Mouse (Mus musculus): Measurements from ENCODE around the gene Ubtd2. TPM values are rescaled to one million over a fixed set of nuclear protein-coding genes. Genes with fewer than 3 reads are reported as not detected.

The Ubtd2 gene
- polyA plus RNA-seq, 1 experiment: not detected

GRCm38 (mm10) chr11:32551579-32552297 lies 96.6 kb downstream of the Ubtd2 start:
- WGBS: 81% methylated on average over 12 of the region's 12 CpGs
- Histone ChIP-seq H3K27ac (ENCODE audit: insufficient read depth, low read depth, low read length) (no peak overlapping the region), H3K4me3 (ENCODE audit: insufficient read depth, low read depth, low read length) (no peak overlapping the region), H3K4me1 (ENCODE audit: control insufficient read depth, insufficient read depth, low read length) (peaks cover 15% of the 10 kb centered on the region)
- TF ChIP-seq POLR2A (IDR thresholded peaks at IDR 0.05; ENCODE audit: insufficient read depth, low read depth, low read length): no peak
- no peak for TF ChIP-seq CTCF (IDR thresholded peaks at IDR 0.05; ENCODE audit: insufficient read depth, low read depth, low read length)

GRCm38 (mm10) chr11:32552401-32553090 lies 97.4 kb downstream of the Ubtd2 start:
- H3K27ac ChIP-seq (ENCODE audit: insufficient read depth, low read depth, low read length): no peak overlapping the region
- WGBS: 74% methylated on average over 13 of the region's 13 CpGs
- peaks cover 13% of the 10 kb centered on the region for H3K4me1 ChIP-seq (ENCODE audit: control insufficient read depth, insufficient read depth, low read length)
- H3K4me3 ChIP-seq (ENCODE audit: insufficient read depth, low read depth, low read length): no peak overlapping the region
- TF ChIP-seq CTCF (IDR thresholded peaks at IDR 0.05; ENCODE audit: insufficient read depth, low read depth, low read length) (no peak), POLR2A (IDR thresholded peaks at IDR 0.05; ENCODE audit: insufficient read depth, low read depth, low read length) (no peak)

- no peak for TF ChIP-seq POLR2A (IDR thresholded peaks at IDR 0.05; ENCODE audit: insufficient read depth, low read depth, low read length)
- TF ChIP-seq CTCF (IDR thresholded peaks at IDR 0.05; ENCODE audit: insufficient read depth, low read depth, low read length): no peak
- H3K4me1 ChIP-seq (ENCODE audit: control insufficient read depth, insufficient read depth, low read length): peaks cover 11% of the 10 kb centered on the region
- WGBS: 87% methylated on average over 14 of the region's 14 CpGs
- H3K27ac ChIP-seq (ENCODE audit: insufficient read depth, low read depth, low read length): no peak overlapping the region
- no peak overlapping the region for H3K4me3 ChIP-seq (ENCODE audit: insufficient read depth, low read depth, low read length)
These were observed 98.4 kb downstream of the Ubtd2 start for GRCm38 (mm10) chr11:32553311-32554140.

- no peak overlapping the region for H3K27ac ChIP-seq (ENCODE audit: insufficient read depth, low read depth, low read length)
- no peak overlapping the region for H3K4me3 ChIP-seq (ENCODE audit: insufficient read depth, low read depth, low read length)
- 94% methylated on average over 14 of the region's 14 CpGs for WGBS
- peaks cover 8% of the 10 kb centered on the region for H3K4me1 ChIP-seq (ENCODE audit: control insufficient read depth, insufficient read depth, low read length)
- TF ChIP-seq CTCF (IDR thresholded peaks at IDR 0.05; ENCODE audit: insufficient read depth, low read depth, low read length) (no peak), POLR2A (IDR thresholded peaks at IDR 0.05; ENCODE audit: insufficient read depth, low read depth, low read length) (no peak)
These were observed 99.2 kb downstream of the Ubtd2 start for GRCm38 (mm10) chr11:32554141-32555091.

- peaks cover 8% of the 10 kb centered on the region for H3K4me1 ChIP-seq (ENCODE audit: control insufficient read depth, insufficient read depth, low read length)
- TF ChIP-seq CTCF (IDR thresholded peaks at IDR 0.05; ENCODE audit: insufficient read depth, low read depth, low read length) (no peak), POLR2A (IDR thresholded peaks at IDR 0.05; ENCODE audit: insufficient read depth, low read depth, low read length) (no peak)
- WGBS: 95% methylated on average over 12 of the region's 12 CpGs
These were observed 100.0 kb downstream of the Ubtd2 start for GRCm38 (mm10) chr11:32555103-32555689.

GRCm38 (mm10) chr11:32556333-32556990 lies 101.3 kb downstream of the Ubtd2 start:
- TF ChIP-seq CTCF (IDR thresholded peaks at IDR 0.05; ENCODE audit: insufficient read depth, low read depth, low read length) (no peak), POLR2A (IDR thresholded peaks at IDR 0.05; ENCODE audit: insufficient read depth, low read depth, low read length) (no peak)
- 70% methylated on average over 10 of the region's 10 CpGs for WGBS
- peaks cover 8% of the 10 kb centered on the region for H3K4me1 ChIP-seq (ENCODE audit: control insufficient read depth, insufficient read depth, low read length)
- H3K4me3 ChIP-seq (ENCODE audit: insufficient read depth, low read depth, low read length): no peak overlapping the region
- no peak overlapping the region for H3K27ac ChIP-seq (ENCODE audit: insufficient read depth, low read depth, low read length)

More at GRCm38 (mm10) chr11:32555103-32555689, 100.0 kb downstream of the Ubtd2 start:
- Histone ChIP-seq H3K27ac (ENCODE audit: insufficient read depth, low read depth, low read length) (no peak overlapping the region), H3K4me3 (ENCODE audit: insufficient read depth, low read depth, low read length) (no peak overlapping the region)

GRCm38 (mm10) chr11:32558026-32558425 lies 102.9 kb downstream of the Ubtd2 start:
- Histone ChIP-seq H3K4me3 (ENCODE audit: insufficient read depth, low read depth, low read length) (no peak overlapping the region), H3K4me1 (ENCODE audit: control insufficient read depth, insufficient read depth, low read length) (peaks cover 3% of the 10 kb centered on the region; the same call in 1 of the 2 replicates), H3K27ac (ENCODE audit: insufficient read depth, low read depth, low read length) (no peak overlapping the region)
- TF ChIP-seq CTCF (IDR thresholded peaks at IDR 0.05; ENCODE audit: insufficient read depth, low read depth, low read length): no peak
- TF ChIP-seq POLR2A (IDR thresholded peaks at IDR 0.05; ENCODE audit: insufficient read depth, low read depth, low read length): no peak
- 99% methylated on average over 4 of the region's 4 CpGs for WGBS
